Mouse (Mus musculus) kidney, embryonic 14.5 days (tissue): Measurements from ENCODE around the gene Ripor3. TPM values are rescaled to one million over a fixed set of nuclear protein-coding genes. Genes with fewer than 3 reads are reported as not detected.

Experiments used
- ATAC-seq: fragments of 200-750 bp; cut with Nextera tagmentation; 2 replicates; pipeline ENCODE4 v1.8.0; 2017; ENCODE audit warnings: moderate number of reproducible peaks, mild to moderate bottlenecking, moderate TSS enrichment, moderate library complexity; ENCODE audit not compliant: low FRiP score, low TSS enrichment
- H3K27ac ChIP-seq: fragments of 300-500 bp; sonication (generic); 2 replicates; pipeline ENCODE4 v1.5.1; 2014; ENCODE audit warnings: low read depth, mild to moderate bottlenecking, low read length, moderate library complexity, mixed read lengths
- H3K27me3 ChIP-seq: fragments of 300-500 bp; sonication (generic); 2 replicates; pipeline ENCODE4 v1.6.1; 2014; ENCODE audit warnings: mild to moderate bottlenecking, low read length; ENCODE audit not compliant: control insufficient read depth, insufficient read depth
- H3K36me3 ChIP-seq: fragments of 300-500 bp; sonication (generic); 2 replicates; pipeline ENCODE4 v1.6.1; 2014; ENCODE audit warnings: low read length, mixed read lengths; ENCODE audit not compliant: control insufficient read depth, insufficient read depth
- H3K4me1 ChIP-seq: fragments of 300-500 bp; sonication (generic); 2 replicates; pipeline ENCODE4 v1.6.1; 2014; ENCODE audit warnings: low read length, mixed read lengths; ENCODE audit not compliant: control insufficient read depth, insufficient read depth
- H3K4me2 ChIP-seq: fragments of 300-500 bp; sonication (generic); replicated peaks from 2 replicates; pipeline ENCODE4 v1.6.1; 2014; ENCODE audit warnings: low read depth, mild to moderate bottlenecking, low read length
- H3K4me3 ChIP-seq: fragments of 300-500 bp; sonication (generic); 2 replicates; pipeline ENCODE4 v1.5.1; 2014; ENCODE audit warnings: mild to moderate bottlenecking, low read length
- H3K9ac ChIP-seq: fragments of 300-500 bp; sonication (generic); 2 replicates; pipeline ENCODE4 v1.6.1; 2014; ENCODE audit warnings: low read depth, mild to moderate bottlenecking, low read length, moderate library complexity
- H3K9me3 ChIP-seq: fragments of 300-500 bp; sonication (generic); 2 replicates; pipeline ENCODE4 v1.6.1; 2016; ENCODE audit warnings: low read length; ENCODE audit not compliant: control insufficient read depth
- WGBS: fragments of 180-500 bp; shearing (Covaris S2); extraction: QIAGEN DNeasy Blood & Tissue Kit; methylation state at CpG from one replicate; pipeline ENCODE4 v1.1.7; 2014; 5-methylcytosine and 5-hydroxymethylcytosine counted together
- polyA plus RNA-seq: library from polyadenylated mRNA; unstranded; fragments of >200 nt; fragmentation: Nextera tagmentation; extraction: Ambion mirVana; gene quantifications from 2 replicates; pipeline ENCODE4 v1.2.1, GENCODE M21; 2014

The Ripor3 gene
- polyA plus RNA-seq, 1 experiment from 2014 or later = 0.53 TPM

- Histone ChIP-seq H3K4me2 (no peak overlapping the region), H3K4me3 (no peak overlapping the region), H3K27ac (no peak overlapping the region), H3K9ac (no peak overlapping the region), H3K9me3 (no peaks in the 10 kb centered on the region), H3K4me1 (peaks cover 16% of the 10 kb centered on the region), H3K27me3 (no peaks in the 10 kb centered on the region), H3K36me3 (no peaks in the 10 kb centered on the region)
- 55% methylated on average over 3 of the region's 3 CpGs for WGBS
- no peak for ATAC-seq
Observed at GRCm38 (mm10) chr2:168040751-168041150, 30.3 kb upstream of the Ripor3 start.

- H3K9ac ChIP-seq = no peak overlapping the region
- H3K4me1 ChIP-seq = peaks cover 8% of the 10 kb centered on the region; the same call in 1 of the 2 replicates
- no peaks in the 10 kb centered on the region for H3K36me3 ChIP-seq
- no peaks in the 10 kb centered on the region for H3K9me3 ChIP-seq
- no peak for ATAC-seq
- H3K27me3 ChIP-seq = no peaks in the 10 kb centered on the region
- H3K4me2 ChIP-seq = no peak overlapping the region
- 22% methylated on average over 3 of the region's 3 CpGs for WGBS
- H3K4me3 ChIP-seq = no peak overlapping the region
- no peak overlapping the region; the same call in 1 of the 2 replicates for H3K27ac ChIP-seq
Observed at GRCm38 (mm10) chr2:168037063-168037462, 26.6 kb upstream of the Ripor3 start.

- Histone ChIP-seq H3K4me1 (peaks cover 8% of the 10 kb centered on the region; the same call in 1 of the 2 replicates), H3K9ac (no peak overlapping the region), H3K27me3 (no peaks in the 10 kb centered on the region), H3K36me3 (no peaks in the 10 kb centered on the region), H3K4me3 (no peak overlapping the region), H3K9me3 (no peaks in the 10 kb centered on the region), H3K4me2 (no peak overlapping the region), H3K27ac (no peak overlapping the region)
- WGBS = 92% methylated on average over 6 of the region's 6 CpGs
- ATAC-seq = no peak
Observed at GRCm38 (mm10) chr2:168035907-168036306, 25.5 kb upstream of the Ripor3 start.

DNA sequence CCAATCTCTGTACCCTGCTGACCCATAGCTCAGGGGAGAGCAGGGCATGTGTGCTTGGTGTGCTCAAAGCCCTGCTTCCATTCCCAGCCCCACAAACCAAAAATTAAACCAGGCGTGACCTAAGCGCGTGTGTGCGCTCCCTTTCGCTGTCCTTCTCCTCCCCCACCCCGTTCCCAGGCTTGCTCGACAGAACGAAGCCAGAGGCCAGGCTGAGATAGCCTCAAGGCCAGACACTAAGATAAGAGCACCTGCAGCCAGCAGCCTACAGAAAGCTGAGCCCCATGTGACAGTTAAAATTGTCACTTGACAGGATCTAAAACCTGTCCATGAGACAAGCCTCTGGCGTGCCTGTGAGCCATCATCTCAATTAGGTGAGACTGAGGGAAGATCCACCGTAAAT is 23.5 kb upstream of the Ripor3 start:
- no peaks in the 10 kb centered on the region for H3K27me3 ChIP-seq
- ATAC-seq = no peak
- no peak overlapping the region for H3K4me2 ChIP-seq
- 50% methylated on average over 10 of the region's 10 CpGs for WGBS
- no peaks in the 10 kb centered on the region for H3K36me3 ChIP-seq
- H3K9me3 ChIP-seq = peaks cover under 1% of the 10 kb centered on the region; the same call in 1 of the 2 replicates
- no peak overlapping the region for H3K27ac ChIP-seq
- no peak overlapping the region for H3K9ac ChIP-seq
- H3K4me3 ChIP-seq = no peak overlapping the region
- peaks cover 8% of the 10 kb centered on the region; the same call in 1 of the 2 replicates for H3K4me1 ChIP-seq

GRCm38 (mm10) chr2:168031842-168032241 is 21.4 kb upstream of the Ripor3 start:
- peaks cover 8% of the 10 kb centered on the region for H3K9me3 ChIP-seq
- H3K4me2 ChIP-seq = no peak overlapping the region
- H3K27ac ChIP-seq = no peak overlapping the region
- H3K36me3 ChIP-seq = no peaks in the 10 kb centered on the region
- H3K4me1 ChIP-seq = peaks cover 3% of the 10 kb centered on the region; the same call in 1 of the 2 replicates
- H3K9ac ChIP-seq = no peak overlapping the region
- H3K27me3 ChIP-seq = no peaks in the 10 kb centered on the region
- WGBS = 79% methylated on average over 2 of the region's 2 CpGs
- H3K4me3 ChIP-seq = no peak overlapping the region
- no peak for ATAC-seq

DNA sequence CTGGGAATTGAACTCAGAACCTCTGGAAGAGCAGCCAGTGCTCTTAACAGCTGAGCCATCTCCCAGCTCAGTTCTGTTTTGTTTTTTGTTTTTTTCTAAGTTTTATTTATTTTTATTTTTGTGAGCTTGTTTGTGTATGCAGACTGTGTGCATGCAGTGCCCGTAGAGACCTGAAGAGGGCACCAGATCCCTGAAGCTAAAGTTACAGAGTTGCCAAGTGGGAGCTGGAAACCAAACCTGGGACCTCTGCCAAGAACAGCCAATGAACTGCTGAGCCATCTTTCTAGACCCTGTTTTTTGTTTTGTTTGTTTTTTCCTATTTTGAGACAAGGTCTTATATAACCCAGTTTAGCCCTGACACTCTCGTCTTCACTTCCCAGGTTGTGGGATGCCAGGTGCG is 18.0 kb upstream of the Ripor3 start:
- no peak for ATAC-seq
- Histone ChIP-seq H3K27me3 (no peaks in the 10 kb centered on the region), H3K4me3 (no peak overlapping the region), H3K4me2 (no peak overlapping the region), H3K9ac (no peak overlapping the region), H3K27ac (no peak overlapping the region), H3K4me1 (no peaks in the 10 kb centered on the region), H3K36me3 (no peaks in the 10 kb centered on the region), H3K9me3 (peaks cover 8% of the 10 kb centered on the region)
- WGBS = 97% methylated on average over 3 of the region's 3 CpGs

- Histone ChIP-seq H3K9ac (no peak overlapping the region), H3K27ac (no peak overlapping the region), H3K4me2 (no peak overlapping the region), H3K9me3 (peaks cover 8% of the 10 kb centered on the region), H3K4me3 (no peak overlapping the region), H3K27me3 (no peaks in the 10 kb centered on the region), H3K36me3 (no peaks in the 10 kb centered on the region), H3K4me1 (0 out of 2 replicates have a peak, but pooled peaks cover 4% of the 10 kb centered on the region)
- WGBS = 51% methylated on average over 3 of the region's 3 CpGs
- no peak for ATAC-seq
Observed at GRCm38 (mm10) chr2:168026467-168026866, 16.0 kb upstream of the Ripor3 start.

GRCm38 (mm10) chr2:168025882-168026281 is 15.5 kb upstream of the Ripor3 start:
- WGBS = 91% methylated on average over 8 of the region's 8 CpGs
- Histone ChIP-seq H3K27me3 (no peaks in the 10 kb centered on the region), H3K9ac (no peak overlapping the region), H3K4me3 (no peak overlapping the region), H3K9me3 (peaks cover 8% of the 10 kb centered on the region), H3K27ac (peak overlapping the region; percentile 68; the same call in 1 of the 2 replicates), H3K36me3 (no peaks in the 10 kb centered on the region), H3K4me2 (no peak overlapping the region), H3K4me1 (0 out of 2 replicates have a peak, but pooled peaks cover 4% of the 10 kb centered on the region)
- ATAC-seq = no peak

DNA sequence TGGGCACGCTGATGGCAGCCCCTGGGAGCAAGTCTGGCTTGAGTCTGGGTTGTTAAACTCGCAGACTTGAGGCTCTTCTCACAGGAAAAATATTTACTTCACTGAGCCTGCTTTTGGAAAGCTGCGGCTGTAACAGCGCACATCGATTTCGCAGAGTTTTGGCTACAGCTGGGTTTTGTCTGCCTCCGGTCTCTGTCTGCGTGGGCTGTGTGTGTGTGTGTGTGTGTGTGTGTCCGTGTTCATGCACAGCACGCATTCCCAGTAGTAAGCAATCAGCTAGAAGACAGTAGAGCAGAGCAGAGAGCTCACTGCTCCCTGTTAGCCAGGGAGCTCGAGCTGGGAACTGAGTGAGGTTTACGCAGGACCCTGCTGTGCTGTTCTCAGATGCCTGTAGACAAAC is 14.8 kb upstream of the Ripor3 start:
- Histone ChIP-seq H3K27ac (peak overlapping the region; percentile 68), H3K9me3 (peaks cover 8% of the 10 kb centered on the region), H3K27me3 (no peaks in the 10 kb centered on the region), H3K36me3 (no peaks in the 10 kb centered on the region), H3K4me3 (no peak overlapping the region), H3K4me1 (0 out of 2 replicates have a peak, but pooled peaks cover 4% of the 10 kb centered on the region), H3K9ac (no peak overlapping the region), H3K4me2 (no peak overlapping the region)
- ATAC-seq = peak; percentile 58; the same call in 1 of the 2 replicates
- 33% methylated on average over 12 of the region's 12 CpGs for WGBS
